Mouse (Mus musculus): ENCODE results near the gene Commd2.

- TF ChIP-seq CTCF (IDR thresholded peaks at IDR 0.05; ENCODE audit: insufficient read depth, low read depth, low read length) (no peak), POLR2A (IDR thresholded peaks at IDR 0.05; ENCODE audit: insufficient read depth, low read depth, low read length) (no peak)
Measured at GRCm38 (mm10) chr3:57626954-57627513, 24.5 kb downstream of the Commd2 start.
